Mouse (Mus musculus) gastrocnemius, postnatal 4 days (tissue): ENCODE results near the gene Cnppd1. TPM values are rescaled to one million over a fixed set of nuclear protein-coding genes. Genes with fewer than 3 reads are reported as not detected.

Experiments used
- DNase-seq, 2 experiments: peaks; one replicate each; pipeline ENCODE4 v3.0.0; 2021 to 2022; ENCODE audit warnings: low spot score in 2 of 2, mixed read lengths in 2 of 2
- total RNA-seq, 2 experiments: library from RNA; stranded (reverse); gene quantifications; 2 replicates each; pipeline ENCODE4 v1.2.3; 2021

Cnppd1 gene
- total RNA-seq, 2 experiments from 2014 or later: 29.1 to 29.7 TPM

- DNase-seq: no peak
Measured at GRCm38 (mm10) chr1:75155837-75156236, 13.3 kb upstream of the Cnppd1 start.

GRCm38 (mm10) chr1:75148727-75149126 is 6.2 kb upstream of the Cnppd1 start:
- DNase-seq: no peak

- DNase-seq: no peak
Measured at GRCm38 (mm10) chr1:75147411-75148135, 5.1 kb upstream of the Cnppd1 start.

- no peak for DNase-seq
Measured at GRCm38 (mm10) chr1:75145589-75145988, 3.1 kb upstream of the Cnppd1 start.

- DNase-seq: peak; percentile 38 to 67
Measured at GRCm38 (mm10) chr1:75141486-75142190, 873 bp downstream of the Cnppd1 start.

GRCm38 (mm10) chr1:75140601-75141190 is 1.8 kb downstream of the Cnppd1 start:
- DNase-seq: no peak

GRCm38 (mm10) chr1:75138448-75138847 is 4.1 kb downstream of the Cnppd1 start:
- no peak for DNase-seq

GRCm38 (mm10) chr1:75136730-75137129 is 5.8 kb downstream of the Cnppd1 start:
- DNase-seq: no peak

GRCm38 (mm10) chr1:75136293-75136692 is 6.2 kb downstream of the Cnppd1 start:
- DNase-seq: no peak

GRCm38 (mm10) chr1:75133421-75134207 is 8.9 kb downstream of the Cnppd1 start, which contains the start of gene Slc23a3:
Gene Slc23a3 (minus strand): TSS chr1:75133890.
- DNase-seq: no peak

GRCm38 (mm10) chr1:75128641-75129040 is 13.9 kb downstream of the Cnppd1 start:
- no peak for DNase-seq

GRCm38 (mm10) chr1:75125418-75125817 is 17.1 kb downstream of the Cnppd1 start:
- no peak for DNase-seq

- peak; percentile 90 to 96 for DNase-seq
Measured at GRCm38 (mm10) chr1:75124346-75125321, 17.9 kb downstream of the Cnppd1 start, which contains the start of gene Nhej1. Gene Nhej1 (minus strand): TSS chr1:75125200.

- DNase-seq: no peak
Measured at GRCm38 (mm10) chr1:75122211-75122610, 20.3 kb downstream of the Cnppd1 start.

Other genes with a start within 250 kb of the Cnppd1 start
- gene Cryba2, start 249.6 kb downstream of the Cnppd1 start, total RNA-seq: not detected
- gene Cfap65, start 207.1 kb downstream of the Cnppd1 start, total RNA-seq: not detected
- gene Ihh, start 191.0 kb downstream of the Cnppd1 start, total RNA-seq: under 1 TPM; 0.15 to 0.21 TPM
- gene Nhej1, start 17.5 kb downstream of the Cnppd1 start, total RNA-seq: 1 to 10 TPM; 3.5 to 5.3 TPM
- under 1 TPM; 0.16 to 0.39 TPM for gene Slc23a3, start 8.8 kb downstream of the Cnppd1 start, total RNA-seq
- 10 to 100 TPM; 31.3 to 31.5 TPM for gene Retreg2, start 67 bp upstream of the Cnppd1 start, total RNA-seq
- 10 to 100 TPM; 15.6 to 17.5 TPM for gene Zfand2b, start 25.9 kb upstream of the Cnppd1 start, total RNA-seq
- gene Abcb6, start 37.7 kb upstream of the Cnppd1 start, total RNA-seq: 10 to 100 TPM; 29.8 to 31.8 TPM
- 10 to 100 TPM in 1 of 2 experiments, 1 to 10 TPM in 1; 9.4 to 12.7 TPM for gene Ankzf1, start 49.4 kb upstream of the Cnppd1 start, total RNA-seq
- 10 to 100 TPM; 47.0 to 51.4 TPM for gene Atg9a, start 49.5 kb upstream of the Cnppd1 start, total RNA-seq
- 10 to 100 TPM; 10.5 to 11.9 TPM for gene Glb1l, start 68.1 kb upstream of the Cnppd1 start, total RNA-seq
- gene Stk16, start 68.1 kb upstream of the Cnppd1 start, total RNA-seq: 10 to 100 TPM; 47.4 to 49.0 TPM
- gene Tuba4a, start 77.2 kb upstream of the Cnppd1 start, total RNA-seq: 100 to 1,000 TPM; 486 to 515 TPM
- not detected for gene A630095N17Rik, start 89.4 kb upstream of the Cnppd1 start, total RNA-seq
- 10 to 100 TPM; 41.5 to 48.8 TPM for gene Dnajb2, start 93.7 kb upstream of the Cnppd1 start, total RNA-seq
- under 1 TPM; 0.07 to 0.23 TPM for gene Ptprn, start 121.8 kb upstream of the Cnppd1 start, total RNA-seq
- not detected for gene Resp18, start 135.7 kb upstream of the Cnppd1 start, total RNA-seq
- 10 to 100 TPM; 65.0 to 70.5 TPM for gene Dnpep, start 175.3 kb upstream of the Cnppd1 start, total RNA-seq
- gene Des, start 217.6 kb upstream of the Cnppd1 start, total RNA-seq: 1,000 to 10,000 TPM; 1,760 to 1,859 TPM
- 100 to 1,000 TPM; 156 to 170 TPM for gene Speg, start 232.6 kb upstream of the Cnppd1 start, total RNA-seq